Mouse (Mus musculus) stomach, postnatal 0 days (tissue): ENCODE measurements at regions not wholly inside any gene's neighbourhood (a gene's known extent, or its start where the extent isn't known, plus 50 kb on each side); places are given as distances from the start of the nearest gene placed in this dataset.

Experiments used
- CTCF ChIP-seq: IDR thresholded peaks from 2 replicates; pipeline ENCODE4 v1.5.1; 2016; ENCODE audit warnings: antibody characterized with exemption, low read depth, mild to moderate bottlenecking, moderate library complexity
- EP300 ChIP-seq: optimal IDR thresholded peaks from 2 replicates; pipeline ENCODE3; 2016; ENCODE audit warnings: antibody characterized with exemption

DNA sequence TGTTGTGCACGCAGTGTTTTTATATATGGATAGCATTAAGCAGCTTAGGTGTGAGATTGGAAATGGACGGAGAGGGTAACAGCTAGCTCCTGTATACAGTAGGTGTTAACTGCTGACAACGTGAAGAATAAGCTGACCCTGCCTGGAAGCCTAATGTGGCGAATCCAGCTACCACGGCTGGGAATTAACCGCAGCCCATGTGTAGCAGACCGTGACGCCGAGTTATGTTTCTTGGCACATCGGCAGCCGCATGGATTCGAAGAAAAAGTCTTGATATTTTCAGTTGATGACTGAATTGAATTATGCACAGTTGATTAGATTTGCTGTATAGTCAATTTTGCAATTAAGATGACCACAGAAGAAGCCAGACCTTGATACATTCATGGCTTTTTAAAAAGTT lies 108.6 kb upstream of the Smim15 start:
- TF ChIP-seq CTCF: no peak
- no peak for TF ChIP-seq EP300
